Mouse (Mus musculus): Measurements from ENCODE around the gene Fxyd1.
A peak's percentile ranks its signal among the peaks of the same experiment; 100 is the strongest.

The Fxyd1 gene

GRCm38 (mm10) chr7:31017104-31017901, 39.7 kb downstream of the Fxyd1 start:
- DNase-seq (ENCODE audit: low spot score in 2 of 2) = peak; percentile 83 to 84

DNA sequence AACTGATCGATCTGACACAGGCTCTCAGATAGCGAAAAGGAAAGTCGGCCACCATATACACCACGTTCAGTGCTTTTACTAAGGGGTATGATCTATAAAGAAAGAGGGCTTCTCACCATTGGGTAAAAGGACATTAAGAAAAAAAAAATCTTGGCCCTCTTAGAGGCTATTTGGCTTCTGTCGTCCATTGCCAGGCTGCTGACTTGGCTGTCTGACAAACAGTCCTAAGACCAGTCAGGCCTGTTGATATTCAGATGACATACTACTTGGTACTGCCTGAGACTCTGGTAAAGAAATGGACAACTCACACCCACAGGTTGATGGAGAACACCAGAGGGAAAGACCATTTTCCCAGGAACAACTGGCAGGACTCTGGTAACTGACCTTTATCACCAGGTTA, 44.0 kb downstream of the Fxyd1 start:
- DNase-seq (ENCODE audit: low spot score in 2 of 2) = no peak

DNA sequence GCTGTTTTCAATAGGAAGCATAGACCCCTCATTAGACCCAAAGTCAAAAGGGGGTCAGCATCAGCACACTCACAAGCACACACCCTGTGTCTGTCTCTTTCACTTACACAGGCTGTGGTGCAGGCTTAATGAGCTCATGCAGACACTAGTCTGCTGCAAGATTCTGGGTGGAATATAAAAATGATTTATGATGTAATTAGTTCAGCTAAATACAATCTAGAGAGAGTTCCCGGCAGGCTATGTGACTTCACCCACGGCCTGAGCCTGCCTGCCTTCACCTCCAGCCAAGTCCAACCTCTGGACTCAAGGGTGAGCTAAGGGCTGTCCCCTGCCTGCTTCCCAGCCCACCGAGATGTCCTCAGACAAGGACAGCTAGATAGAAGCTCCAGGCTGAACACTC, 48.1 kb downstream of the Fxyd1 start:
- no peak for DNase-seq (ENCODE audit: low spot score in 2 of 2)

- DNase-seq (ENCODE audit: low spot score in 2 of 2) = no peak
Measured at GRCm38 (mm10) chr7:31008175-31008574, 48.8 kb downstream of the Fxyd1 start.

GRCm38 (mm10) chr7:31007775-31008174, 49.2 kb downstream of the Fxyd1 start:
- no peak for DNase-seq (ENCODE audit: low spot score in 2 of 2)

- DNase-seq (ENCODE audit: low spot score in 2 of 2) = no peak
Measured at GRCm38 (mm10) chr7:31002650-31003049, 54.3 kb downstream of the Fxyd1 start.

All from right cerebral cortex, adult 2 months (tissue).